Mouse (Mus musculus) C3H10T1/2 (cell line): ENCODE measurements around the gene Gm7697. TPM values are rescaled to one million over a fixed set of nuclear protein-coding genes. Genes with fewer than 3 reads are reported as not detected.

Experiments
- polyA plus RNA-seq, 2 experiments: library from polyadenylated mRNA; unstranded; fragments of >200 nt; fragmentation: generic; extraction: Trizol; gene quantifications; one replicate each; pipeline ENCODE4 v1.2.1; 2012; ENCODE audit warnings: missing spikeins in 2 of 2

Gm7697 gene
- not detected for polyA plus RNA-seq

GRCm38 (mm10) chr8:69522876-69523275, at the start of gene Gm7697:
Gm7697 (minus strand) TSS chr8:69522976.

DNA sequence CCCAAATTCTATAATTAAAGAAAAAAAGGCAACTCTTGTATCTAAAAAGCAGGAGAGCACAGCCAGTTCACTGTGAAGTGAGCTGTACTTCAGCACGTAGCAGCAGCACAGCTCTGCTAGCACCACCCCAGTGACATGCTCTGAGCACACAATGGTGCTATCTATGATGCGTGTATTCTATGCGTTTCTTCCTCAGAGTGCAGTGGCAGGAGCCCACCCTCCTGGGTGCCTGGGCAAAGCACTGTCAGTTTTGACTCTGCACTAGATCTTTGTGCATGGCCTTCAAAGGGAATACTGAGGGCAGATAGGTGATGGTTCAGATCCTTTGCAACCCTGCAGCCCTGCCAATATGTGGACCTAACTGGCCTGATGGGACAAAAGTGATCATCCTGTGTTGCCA, 69.3 kb downstream of the Gm7697 start, which contains the start of gene Gm9495:
Gene Gm9495 (minus strand): TSS at position 101 of the 400 bp plus-strand sequence.

Other genes with a start within 250 kb of the Gm7697 start
- gene Gm9495, start 69.4 kb downstream of the Gm7697 start, polyA plus RNA-seq: not detected
- gene Zfp868, start 102.6 kb upstream of the Gm7697 start, polyA plus RNA-seq: 1 to 10 TPM in 1 of 2 experiments, under 1 TPM in 1; 0.18 to 3.5 TPM
- under 1 TPM; 0.04 to 0.83 TPM for gene Zfp964, start 131.5 kb upstream of the Gm7697 start, polyA plus RNA-seq
- 1 to 10 TPM in 1 of 2 experiments, under 1 TPM in 1; 0.20 to 4.4 TPM for gene Zfp869, start 187.7 kb upstream of the Gm7697 start, polyA plus RNA-seq
- 1 to 10 TPM in 1 of 2 experiments, under 1 TPM in 1; 0.02 to 1.9 TPM for gene Zfp963, start 227.0 kb upstream of the Gm7697 start, polyA plus RNA-seq